Mouse (Mus musculus): ENCODE data around the gene Impdh2. TPM values are rescaled to one million over a fixed set of nuclear protein-coding genes. Genes with fewer than 3 reads are reported as not detected.
A peak's percentile ranks its signal among the peaks of the same experiment; 100 is the strongest.
"Not testable (repeated sequence)": the region's sequence is repeated elsewhere in the genome, so short reads cannot be mapped to it uniquely, and the experiment has no call there.

Impdh2 gene
- polyA plus RNA-seq, 1 experiment from 2014 or later: 185 TPM

- peak; percentile 65 for DNase-seq (ENCODE audit: low spot score)
- Histone ChIP-seq H3K4me3 (peak within 1 kb of the TSS; percentile 77), H3K4me1 (replicated peaks) (peaks cover 23% of the 10 kb centered on the region), H3K27me3 (ENCODE audit: insufficient read depth, poor library complexity, severe bottlenecking) (0 out of 2 replicates have a peak, but pooled peaks cover 4% of the 10 kb centered on the region), H3K9me3 (no peaks in the 10 kb centered on the region), H3K27ac (peak within 1 kb of the TSS; percentile 86), H3K36me3 (peaks cover 13% of the 10 kb centered on the region)
- WGBS: 3% methylated on average over 69 of the region's 69 CpGs
Observed at GRCm38 (mm10) chr9:108596998-108597764, 37.1 kb downstream of the Impdh2 start, which contains the start of gene P4htm. TSS of gene P4htm (minus strand) at chr9:108597667.

DNA sequence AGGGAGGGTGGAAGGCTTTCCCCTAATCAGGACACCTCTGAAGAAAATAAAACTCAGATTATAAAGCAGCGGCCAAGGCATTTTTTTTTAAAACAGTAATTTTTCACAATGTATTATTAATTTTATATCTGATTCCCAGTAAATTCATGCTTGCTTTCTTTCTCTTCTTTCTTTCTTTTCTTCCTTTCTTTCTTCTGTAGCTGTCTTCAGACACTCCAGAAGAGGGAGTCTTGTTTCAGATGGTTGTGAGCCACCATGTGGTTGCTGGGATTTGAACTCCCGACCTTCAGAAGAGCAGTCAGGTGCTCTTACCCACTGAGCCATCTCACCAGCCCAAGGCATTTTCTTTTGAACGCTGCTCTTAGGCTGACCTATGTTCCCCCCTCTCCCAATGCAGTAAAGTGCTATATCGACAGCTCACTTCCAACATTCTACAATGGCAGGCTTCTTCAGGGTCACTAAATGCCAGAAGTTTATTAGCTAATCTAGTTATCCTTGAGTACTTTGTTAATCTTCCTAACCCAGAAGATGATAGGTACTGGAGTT is 39.0 kb downstream of the Impdh2 start:
- H3K4me3 ChIP-seq: no peak overlapping the region
- H3K9me3 ChIP-seq: no peaks in the 10 kb centered on the region
- 81% methylated on average over 4 of the region's 4 CpGs for WGBS
- H3K4me1 ChIP-seq (replicated peaks): peaks cover 23% of the 10 kb centered on the region
- peaks cover 27% of the 10 kb centered on the region for H3K36me3 ChIP-seq
- DNase-seq (ENCODE audit: low spot score): no peak
- no peak overlapping the region for H3K27ac ChIP-seq
- H3K27me3 ChIP-seq (ENCODE audit: insufficient read depth, poor library complexity, severe bottlenecking): 0 out of 2 replicates have a peak, but pooled peaks cover 4% of the 10 kb centered on the region

- 59% methylated on average over 2 of the region's 2 CpGs for WGBS
- Histone ChIP-seq H3K36me3 (peaks cover 36% of the 10 kb centered on the region), H3K9me3 (no peaks in the 10 kb centered on the region), H3K4me1 (replicated peaks) (peaks cover 27% of the 10 kb centered on the region), H3K4me3 (no peak overlapping the region), H3K27me3 (ENCODE audit: insufficient read depth, poor library complexity, severe bottlenecking) (0 out of 2 replicates have a peak, but pooled peaks cover 4% of the 10 kb centered on the region), H3K27ac (no peak overlapping the region)
- DNase-seq (ENCODE audit: low spot score): no peak
Observed at GRCm38 (mm10) chr9:108600011-108600410, 39.9 kb downstream of the Impdh2 start.

DNA sequence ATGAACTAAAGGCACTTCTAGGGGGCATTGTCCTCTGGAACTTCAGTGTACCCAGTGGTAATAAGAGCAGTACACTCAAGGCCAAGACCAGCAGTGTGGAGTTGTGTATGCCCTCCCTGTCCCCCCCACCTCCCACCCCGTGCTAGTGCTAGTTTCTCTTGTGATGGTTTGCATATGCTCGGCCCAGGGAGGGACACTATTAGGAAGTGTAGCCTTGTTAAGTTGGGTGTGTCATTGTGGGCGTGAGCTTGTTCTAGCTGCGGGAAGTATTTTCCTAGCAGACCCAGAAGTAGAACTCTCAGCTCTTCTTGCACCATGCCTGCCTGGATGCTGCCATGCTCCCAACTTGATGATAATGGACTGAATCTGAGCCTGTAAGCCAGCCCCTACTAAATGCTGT is 41.9 kb downstream of the Impdh2 start:
- 0 out of 2 replicates have a peak, but pooled peaks cover 4% of the 10 kb centered on the region for H3K27me3 ChIP-seq (ENCODE audit: insufficient read depth, poor library complexity, severe bottlenecking)
- H3K4me3 ChIP-seq: no peak overlapping the region
- H3K36me3 ChIP-seq: peaks cover 56% of the 10 kb centered on the region
- no peak for DNase-seq (ENCODE audit: low spot score)
- H3K27ac ChIP-seq: no peak overlapping the region
- peaks cover 15% of the 10 kb centered on the region for H3K4me1 ChIP-seq (replicated peaks)
- no peaks in the 10 kb centered on the region for H3K9me3 ChIP-seq
- WGBS: 87% methylated on average over 4 of the region's 4 CpGs

- WGBS: 96% methylated on average over 5 of the region's 5 CpGs
- not testable (repeated sequence) for H3K4me3 ChIP-seq; DNase-seq (ENCODE audit: low spot score); H3K4me1 ChIP-seq (replicated peaks); H3K9me3 ChIP-seq; H3K27me3 ChIP-seq (ENCODE audit: insufficient read depth, poor library complexity, severe bottlenecking); H3K27ac ChIP-seq
- peaks cover 100% of the 10 kb centered on the region for H3K36me3 ChIP-seq
Observed at GRCm38 (mm10) chr9:108607929-108608328, 47.8 kb downstream of the Impdh2 start.

GRCm38 (mm10) chr9:108608889-108609288 is 48.8 kb downstream of the Impdh2 start:
- no peak overlapping the region for H3K4me3 ChIP-seq
- no peak overlapping the region for H3K27ac ChIP-seq
- 89% methylated on average over 4 of the region's 4 CpGs for WGBS
- no peaks in the 10 kb centered on the region for H3K27me3 ChIP-seq (ENCODE audit: insufficient read depth, poor library complexity, severe bottlenecking)
- H3K36me3 ChIP-seq: peaks cover 99% of the 10 kb centered on the region
- DNase-seq (ENCODE audit: low spot score): no peak
- H3K9me3 ChIP-seq: no peaks in the 10 kb centered on the region
- peaks cover 3% of the 10 kb centered on the region; the same call in 1 of the 2 replicates for H3K4me1 ChIP-seq (replicated peaks)

DNA sequence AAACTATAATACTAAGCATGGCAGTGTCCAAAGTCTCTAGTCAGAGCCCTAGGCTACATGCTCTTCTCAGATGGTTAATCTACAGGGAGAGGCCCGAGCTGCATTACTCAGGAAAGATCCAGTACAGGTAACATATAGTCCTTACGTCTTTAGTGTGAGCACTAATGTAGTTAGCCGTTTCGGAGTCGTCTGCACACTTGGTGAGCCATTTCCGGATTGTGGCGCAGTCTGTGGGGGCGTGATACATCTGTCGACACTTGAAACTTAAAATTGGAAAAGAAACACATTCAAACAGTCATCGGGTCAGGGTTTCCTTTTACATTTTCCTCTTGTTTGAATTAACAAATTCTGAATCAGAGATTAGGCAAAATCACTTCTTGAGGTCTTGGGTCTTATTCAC is 51.4 kb downstream of the Impdh2 start:
- 95% methylated on average over 10 of the region's 10 CpGs for WGBS
- DNase-seq (ENCODE audit: low spot score): no peak
- H3K27me3 ChIP-seq (ENCODE audit: insufficient read depth, poor library complexity, severe bottlenecking): no peaks in the 10 kb centered on the region
- H3K27ac ChIP-seq: no peak overlapping the region
- H3K4me3 ChIP-seq: no peak overlapping the region
- no peaks in the 10 kb centered on the region for H3K4me1 ChIP-seq (replicated peaks)
- H3K9me3 ChIP-seq: no peaks in the 10 kb centered on the region
- H3K36me3 ChIP-seq: peaks cover 99% of the 10 kb centered on the region

MicroRNAs within 50 kb of the gene (microRNA counts, 519-probe panel; counts per million panel counts)
- 3,734 counts per million, percentile 87 among the panel's probes with 10 or more counts for microRNA mmu-miR-191
- microRNA mmu-miR-425: 1,255 counts per million, percentile 77 among the panel's probes with 10 or more counts

Other genes with a start within 250 kb of the Impdh2 start
- gene Gpx1, start 221.4 kb upstream of the Impdh2 start, polyA plus RNA-seq (2016; fragmentation: Nextera tagmentation; extraction: Ambion mirVana): 816 and 892 TPM in 2 replicates
- gene Usp4, start 212.4 kb upstream of the Impdh2 start, polyA plus RNA-seq (2016; fragmentation: Nextera tagmentation; extraction: Ambion mirVana): 124 and 128 TPM in 2 replicates
- 0.58 and 0.69 TPM in 2 replicates for gene 1700102P08Rik, start 167.5 kb upstream of the Impdh2 start, polyA plus RNA-seq (2016; fragmentation: Nextera tagmentation; extraction: Ambion mirVana)
- gene Ccdc36, start 131.8 kb upstream of the Impdh2 start, polyA plus RNA-seq (2016; fragmentation: Nextera tagmentation; extraction: Ambion mirVana): 1.0 and 1.2 TPM in 2 replicates
- gene BC048562, start 123.8 kb upstream of the Impdh2 start, polyA plus RNA-seq (2016; fragmentation: Nextera tagmentation; extraction: Ambion mirVana): not detected in 2 replicates
- 56.1 and 56.9 TPM in 2 replicates for gene Ccdc71, start 99.8 kb upstream of the Impdh2 start, polyA plus RNA-seq (2016; fragmentation: Nextera tagmentation; extraction: Ambion mirVana)
- gene Klhdc8b, start 98.7 kb upstream of the Impdh2 start, polyA plus RNA-seq (2016; fragmentation: Nextera tagmentation; extraction: Ambion mirVana): 29.5 and 41.3 TPM in 2 replicates
- gene Lamb2, start 80.5 kb upstream of the Impdh2 start, polyA plus RNA-seq (2016; fragmentation: Nextera tagmentation; extraction: Ambion mirVana): 40.8 and 41.0 TPM in 2 replicates
- gene Usp19, start 69.7 kb upstream of the Impdh2 start, polyA plus RNA-seq (2016; fragmentation: Nextera tagmentation; extraction: Ambion mirVana): 86.5 and 87.8 TPM in 2 replicates
- gene Qars, start 52.6 kb upstream of the Impdh2 start, polyA plus RNA-seq (2016; fragmentation: Nextera tagmentation; extraction: Ambion mirVana): 103 and 112 TPM in 2 replicates
- 153 and 168 TPM in 2 replicates for gene Qrich1, start 43.5 kb upstream of the Impdh2 start, polyA plus RNA-seq (2016; fragmentation: Nextera tagmentation; extraction: Ambion mirVana)
- 57.0 and 69.3 TPM in 2 replicates for gene Ndufaf3, start 7.1 kb downstream of the Impdh2 start, polyA plus RNA-seq (2016; fragmentation: Nextera tagmentation; extraction: Ambion mirVana)
- gene Dalrd3, start 9.6 kb downstream of the Impdh2 start, polyA plus RNA-seq (2016; fragmentation: Nextera tagmentation; extraction: Ambion mirVana): 169 and 222 TPM in 2 replicates
- 166 and 233 TPM in 2 replicates for gene Wdr6, start 18.5 kb downstream of the Impdh2 start, polyA plus RNA-seq (2016; fragmentation: Nextera tagmentation; extraction: Ambion mirVana)
- 7.3 and 12.2 TPM in 2 replicates for gene P4htm, start 37.4 kb downstream of the Impdh2 start, polyA plus RNA-seq (2016; fragmentation: Nextera tagmentation; extraction: Ambion mirVana)
- 56.4 and 58.8 TPM in 2 replicates for gene Arih2, start 89.1 kb downstream of the Impdh2 start, polyA plus RNA-seq (2016; fragmentation: Nextera tagmentation; extraction: Ambion mirVana)
- 30.0 and 33.8 TPM in 2 replicates for gene Slc25a20, start 101.8 kb downstream of the Impdh2 start, polyA plus RNA-seq (2016; fragmentation: Nextera tagmentation; extraction: Ambion mirVana)
- gene Prkar2a, start 129.0 kb downstream of the Impdh2 start, polyA plus RNA-seq (2016; fragmentation: Nextera tagmentation; extraction: Ambion mirVana): 34.2 and 35.0 TPM in 2 replicates
- 87.2 and 117 TPM in 2 replicates for gene Ip6k2, start 223.5 kb downstream of the Impdh2 start, polyA plus RNA-seq (2016; fragmentation: Nextera tagmentation; extraction: Ambion mirVana)
- gene Nckipsd, start 248.1 kb downstream of the Impdh2 start, polyA plus RNA-seq (2016; fragmentation: Nextera tagmentation; extraction: Ambion mirVana): 14.9 and 16.2 TPM in 2 replicates

Measured in hindbrain, embryonic 10.5 days (tissue).